Mouse (Mus musculus) adrenal gland (tissue): Measurements from ENCODE around the gene Prox2.
"Not testable (repeated sequence)": the region's sequence is repeated elsewhere in the genome, so short reads cannot be mapped to it uniquely, and the experiment has no call there.

Experiments
- intact Hi-C: fragments of 180-260 bp; cut with DNase I; formaldehyde crosslinking; loops from one replicate; pipeline ENCODE4 v1.15.1; 2025
- long read RNA-seq, 2 experiments: library from polyadenylated mRNA; unstranded; transcript quantifications; one replicate each; pipeline ENCODE4 v2.0.0; 2020; ENCODE audit warnings: borderline replicate concordance in 1 of 2; ENCODE audit not compliant: insufficient replicate concordance in 1 of 2

The Prox2 gene
- long read RNA-seq, experiment 1, partial matches to known transcripts, result 2 of 3 reads
- long read RNA-seq, experiment 1, other reads (novel, unspliced or antisense), result 1 of 3 reads
- long read RNA-seq, experiment 2, result 0 reads

GRCm38 (mm10) chr12:85110698-85111592 is at the start of gene Prox2, which contains the start of gene Dlst:
Gene Prox2, minus strand, starts transcription at chr12:85110759.
Gene Dlst, plus strand, starts transcription at chr12:85110833.
- intact Hi-C loops, result no loop called here

GRCm38 (mm10) chr12:85159592-85159991 is 49.0 kb upstream of the Prox2 start:
- intact Hi-C loops, result no loop called here

GRCm38 (mm10) chr12:85158801-85159200 is 48.2 kb upstream of the Prox2 start:
- intact Hi-C loops, result no loop called here

- intact Hi-C loops, result no loop called here
Observed at GRCm38 (mm10) chr12:85157797-85158460, 47.4 kb upstream of the Prox2 start.

DNA sequence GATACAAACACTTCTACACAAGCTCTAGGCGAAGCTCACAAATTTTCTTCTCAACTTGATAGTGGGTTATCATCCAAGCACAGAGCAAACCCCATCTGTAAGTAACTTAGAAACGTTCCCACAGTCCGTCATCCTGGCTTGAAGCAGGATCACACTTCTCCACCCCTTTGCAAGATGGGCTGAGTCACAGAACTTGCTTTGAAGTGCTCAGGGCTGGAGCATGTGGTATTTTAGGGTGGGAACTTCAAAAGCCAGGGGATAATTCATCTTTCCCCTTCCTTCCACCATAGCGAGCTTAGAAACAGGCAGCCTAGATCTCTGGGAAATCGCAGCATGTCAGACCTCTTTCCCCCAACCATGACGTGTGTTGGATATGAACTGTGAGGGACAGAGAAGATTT is 45.8 kb upstream of the Prox2 start:
- intact Hi-C loops, result no loop called here

DNA sequence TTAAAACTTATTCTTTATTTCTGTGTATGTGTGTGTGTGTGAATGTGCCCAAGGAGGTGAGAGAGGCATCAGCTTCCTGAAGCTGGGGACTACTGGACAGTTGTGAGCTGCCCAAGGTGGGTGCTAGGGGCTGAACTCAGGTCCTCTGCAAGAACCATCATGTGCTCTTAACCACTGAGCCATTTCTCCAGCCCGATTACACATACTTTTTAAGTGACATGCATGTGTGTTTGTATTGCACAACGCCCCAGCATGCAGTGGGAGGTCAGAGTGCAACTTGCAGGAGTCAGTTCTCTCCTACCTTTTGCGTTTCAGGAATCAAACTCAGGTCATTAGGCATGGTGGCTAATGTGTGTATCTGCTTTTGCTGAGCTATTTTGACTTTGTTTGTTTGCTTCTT is 42.5 kb upstream of the Prox2 start:
- intact Hi-C loops, result no loop called here

DNA sequence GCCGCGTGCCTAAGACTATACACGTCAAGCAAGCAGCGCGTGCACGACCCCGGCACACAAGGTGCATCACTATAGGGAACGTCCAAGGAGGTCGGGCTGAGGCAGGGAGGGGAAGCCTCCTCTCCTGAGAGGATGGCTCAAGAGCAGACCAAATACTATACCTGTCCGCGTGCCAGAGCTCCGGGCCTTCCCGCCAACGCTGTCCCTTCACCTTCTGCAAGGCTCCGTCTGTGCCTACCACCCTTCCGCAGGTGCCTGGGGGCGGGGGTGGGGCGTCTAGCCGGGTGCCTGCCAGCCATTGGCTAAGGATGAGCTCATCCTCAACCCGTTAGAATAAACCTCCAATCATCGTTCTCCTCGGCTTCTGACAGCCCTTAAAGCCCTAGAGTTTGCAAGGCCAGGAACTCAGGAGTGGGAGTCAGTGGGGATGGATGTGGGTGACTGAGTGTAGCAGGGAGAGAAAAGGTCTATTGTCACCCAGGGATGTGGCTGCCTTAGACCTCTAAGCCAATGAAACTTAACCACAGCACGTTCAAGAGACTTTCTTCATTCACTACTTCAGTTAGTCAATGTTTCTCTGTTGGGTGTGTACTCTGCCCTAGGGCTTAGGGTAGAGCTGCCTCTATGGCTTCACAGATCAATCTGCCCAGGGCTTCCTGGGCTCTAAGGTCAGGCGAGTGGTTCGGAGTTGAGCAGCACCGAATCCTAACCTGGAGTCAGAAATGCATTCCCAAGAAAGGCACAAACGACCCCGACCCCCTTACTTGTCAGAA is 40.6 kb upstream of the Prox2 start, which contains the start of gene Rps6kl1:
Gene Rps6kl1 (minus strand): TSS at position 263 of the 773 bp plus-strand sequence.
- intact Hi-C loops, result no loop called here

DNA sequence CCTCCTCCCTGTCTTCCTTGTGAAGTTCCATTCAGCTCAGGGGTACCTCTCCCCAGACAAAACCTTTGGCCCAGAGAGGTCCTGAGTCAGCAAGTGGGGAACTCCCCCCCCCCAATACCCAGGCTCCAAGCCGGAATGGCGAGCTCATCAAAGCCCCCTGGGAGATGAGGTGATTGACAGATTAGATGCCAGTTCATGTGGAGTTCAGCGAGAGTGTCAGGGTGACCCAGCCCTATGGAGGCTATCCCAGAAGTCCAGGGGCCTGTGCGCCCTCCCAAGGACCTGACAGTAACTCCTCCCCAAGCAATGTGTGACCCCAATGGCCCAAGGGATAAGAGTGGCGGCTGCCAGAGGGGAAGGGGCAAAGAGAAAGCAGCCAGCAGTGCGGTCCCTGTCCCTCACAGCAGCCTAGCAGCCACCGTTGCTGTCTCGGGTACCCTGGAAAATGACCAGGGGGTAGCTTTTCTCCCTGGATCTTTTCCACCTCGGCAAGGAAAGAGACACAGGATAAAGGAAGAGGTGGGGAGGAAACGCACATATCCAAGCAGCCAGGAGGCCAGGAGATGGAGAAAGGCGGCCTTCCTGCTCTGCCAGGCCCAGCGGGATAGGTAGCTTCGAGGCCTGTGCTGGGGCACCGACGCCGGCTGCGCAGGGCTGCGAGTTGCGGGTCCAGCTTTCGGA is 39.9 kb upstream of the Prox2 start:
- intact Hi-C loops, result no loop called here

DNA sequence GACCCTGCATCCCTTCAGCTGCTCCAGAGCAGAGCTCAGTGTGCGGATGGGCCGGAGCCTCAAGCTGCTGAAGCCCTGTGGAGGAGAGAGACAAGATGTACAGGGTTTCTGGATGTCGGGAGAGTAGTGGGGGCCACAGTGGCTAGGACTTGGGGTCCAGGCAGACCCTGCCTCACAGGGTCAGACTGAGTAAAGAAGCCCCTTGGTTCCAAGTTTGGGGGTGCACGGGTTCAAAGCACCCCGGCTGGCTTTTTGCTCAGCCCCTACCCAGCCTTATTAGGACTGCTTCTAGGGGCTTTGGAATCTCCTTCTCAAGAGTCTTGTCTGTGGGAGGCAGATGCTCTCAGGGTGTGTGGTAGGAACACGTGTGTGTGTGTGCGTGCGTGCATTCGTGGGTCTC is 36.3 kb upstream of the Prox2 start:
- intact Hi-C loops, result no loop called here

DNA sequence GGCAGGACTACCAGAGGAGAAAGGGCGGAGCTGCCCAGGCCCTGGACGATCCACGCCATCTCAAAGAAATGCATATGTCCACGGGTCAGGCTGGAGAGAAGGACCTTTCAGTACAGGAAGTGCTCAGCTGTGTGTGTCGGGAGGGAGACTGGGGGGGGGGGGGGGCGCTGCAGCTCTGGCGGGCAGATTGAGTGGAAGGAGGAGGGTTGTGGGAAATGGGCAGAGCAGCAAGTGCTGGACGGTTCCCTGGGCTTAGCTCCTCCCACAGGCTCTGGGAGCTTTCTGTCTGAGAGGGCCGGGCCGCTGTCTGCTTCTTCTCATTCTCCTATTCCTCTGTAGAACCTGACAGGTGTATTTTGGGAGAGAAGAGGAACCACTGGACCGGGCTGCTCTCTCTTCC is 35.8 kb upstream of the Prox2 start:
- intact Hi-C loops, result no loop called here

DNA sequence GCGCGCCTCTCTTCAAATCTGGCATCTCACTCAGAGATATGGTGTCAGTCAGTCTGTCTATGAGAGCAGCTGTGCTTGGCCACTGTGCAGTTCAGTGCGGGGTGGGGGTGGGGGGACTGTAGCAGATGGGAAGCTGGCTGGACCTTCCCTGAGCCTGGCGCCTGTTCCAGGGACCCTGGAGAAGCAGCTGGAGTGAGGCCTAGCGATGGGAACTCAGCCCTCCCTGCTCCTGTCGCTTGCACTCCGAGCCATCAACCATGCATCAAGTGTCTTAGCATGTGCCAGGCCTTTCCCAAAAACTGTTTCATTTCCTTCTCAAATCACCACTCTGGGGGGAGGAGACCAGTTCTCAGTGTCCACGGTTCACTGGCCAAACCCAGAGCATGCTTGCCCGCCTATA is 35.1 kb upstream of the Prox2 start:
- intact Hi-C loops, result no loop called here

DNA sequence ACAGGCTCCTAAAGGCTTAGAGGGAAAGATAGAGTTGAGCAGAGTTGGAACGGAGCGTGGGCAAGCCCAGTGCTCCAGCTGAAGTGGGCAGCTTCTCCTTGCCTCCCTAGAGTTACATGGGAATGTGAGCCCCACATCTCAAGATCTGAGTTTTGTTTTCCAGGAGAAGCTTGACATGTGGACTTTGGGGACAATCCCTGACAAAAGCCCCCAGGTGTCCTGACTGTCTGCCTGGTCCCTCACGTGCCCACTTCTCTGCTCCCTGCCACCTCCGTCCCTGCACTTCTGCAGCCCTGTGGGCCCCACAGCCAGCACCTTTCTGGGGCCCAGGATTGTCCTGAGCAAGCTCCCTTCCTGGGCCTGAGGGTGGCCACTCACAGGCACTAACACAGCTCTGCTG is 34.3 kb upstream of the Prox2 start:
- intact Hi-C loops, result no loop called here

DNA sequence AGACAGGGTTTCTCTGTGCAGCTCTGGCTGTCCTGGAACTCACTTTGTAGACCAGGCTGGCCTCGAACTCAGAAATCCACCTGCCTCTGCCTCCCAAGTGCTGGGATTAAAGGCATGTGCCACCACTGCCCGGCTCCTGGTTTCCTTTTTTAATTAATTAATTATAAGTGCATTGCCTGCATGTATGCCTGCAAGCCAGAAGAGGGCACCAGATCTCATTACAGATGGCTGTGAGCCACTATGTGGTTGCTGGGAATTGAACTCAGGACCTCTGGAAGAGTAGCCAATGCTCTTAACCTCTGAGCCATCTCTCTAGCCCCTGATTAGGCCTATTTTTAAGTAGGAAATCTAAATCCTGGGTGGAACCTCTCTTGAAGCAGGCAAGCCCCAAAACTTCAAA is 33.7 kb upstream of the Prox2 start:
- intact Hi-C loops, result not testable (repeated sequence)

GRCm38 (mm10) chr12:85142803-85143202 is 32.2 kb upstream of the Prox2 start:
- intact Hi-C loops, result loop anchor here (1.0 kb wide), 1 partner anchor 164 kb away; no protein-coding TSS in a partner anchor

DNA sequence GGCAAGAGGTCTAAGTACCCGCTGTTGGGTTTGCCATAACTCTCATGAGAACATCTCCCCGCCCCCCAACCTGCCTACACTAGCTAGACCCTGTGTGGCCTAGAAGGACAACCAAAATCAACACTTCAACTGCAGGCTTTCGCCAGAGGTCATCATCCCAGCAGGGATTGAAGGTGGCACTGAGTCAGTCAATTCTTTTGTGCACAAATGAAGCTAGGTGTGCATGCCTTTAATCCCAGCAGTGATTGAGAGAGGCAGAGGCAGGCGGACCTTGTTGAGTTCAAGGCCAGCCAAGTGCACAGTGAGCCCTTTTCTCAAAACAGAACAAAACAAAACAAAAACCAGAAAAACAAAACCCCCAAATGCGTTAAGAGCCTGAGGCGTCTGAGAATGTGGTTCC is 30.5 kb upstream of the Prox2 start:
- intact Hi-C loops, result no loop called here

GRCm38 (mm10) chr12:85140036-85140701 is 29.6 kb upstream of the Prox2 start:
- intact Hi-C loops, result no loop called here

DNA sequence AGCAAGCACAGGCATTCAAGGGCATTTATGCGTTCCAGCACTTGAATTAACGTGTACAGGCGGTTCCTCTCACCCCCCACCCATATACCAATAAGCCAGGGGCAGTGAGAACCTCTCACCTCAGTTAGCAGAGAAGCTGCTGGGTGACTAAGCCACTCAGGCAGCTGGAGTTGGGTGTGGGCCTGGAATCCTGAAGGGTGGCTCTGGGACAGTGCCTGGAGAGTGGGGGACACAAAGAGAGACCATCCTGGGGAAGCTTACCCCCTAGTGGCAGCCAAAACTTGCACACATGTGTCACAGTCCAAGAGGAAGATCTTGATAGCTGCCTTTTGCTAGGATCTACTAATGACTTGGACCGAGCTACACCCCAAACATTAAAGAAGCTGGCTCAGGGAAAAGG is 26.1 kb upstream of the Prox2 start:
- intact Hi-C loops, result no loop called here

DNA sequence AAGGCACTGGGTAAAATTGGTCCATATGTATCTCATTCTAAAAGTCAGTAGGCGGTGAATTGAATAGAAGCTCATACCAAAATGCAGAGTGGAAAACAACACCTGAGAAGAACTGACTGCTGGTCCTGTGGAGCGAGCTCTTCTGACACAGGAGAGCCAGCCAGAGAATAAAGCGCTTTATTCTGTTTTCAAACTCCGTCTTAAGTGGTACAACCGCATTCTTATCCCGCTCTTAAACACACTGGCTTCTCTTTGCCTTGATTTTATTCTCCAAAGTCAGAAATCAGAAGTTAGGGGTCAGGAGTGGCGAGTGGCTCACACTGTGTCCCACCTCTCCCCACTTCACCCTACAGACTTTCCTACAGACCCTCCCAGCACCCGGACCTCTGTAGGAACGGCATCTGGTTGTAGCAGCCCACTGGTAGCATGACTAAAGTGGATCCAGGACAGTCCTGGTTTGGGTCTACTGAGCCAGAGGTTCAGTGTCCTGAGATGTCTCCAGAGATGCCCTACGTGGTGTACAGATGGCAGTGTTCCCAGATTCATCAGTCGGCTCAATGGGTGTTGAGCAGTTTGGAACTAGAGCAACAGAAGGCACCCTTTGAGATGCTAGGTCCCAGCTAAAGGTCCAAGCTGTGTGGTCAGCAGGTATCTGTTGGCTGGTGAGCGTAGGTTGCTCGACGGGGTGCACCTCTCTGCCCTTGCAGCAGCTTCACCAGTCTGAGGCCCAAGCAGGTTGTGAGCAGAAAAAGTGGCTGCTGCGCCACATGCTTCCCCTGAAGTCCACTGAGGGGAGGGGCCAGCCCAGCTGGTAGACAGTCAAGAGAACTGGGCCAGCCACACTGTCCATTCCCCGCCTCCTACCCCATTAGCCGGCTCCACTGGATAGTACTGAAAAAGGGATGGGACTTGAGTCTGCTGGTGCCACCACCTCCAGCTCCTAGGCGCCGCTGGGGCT is 25.2 kb upstream of the Prox2 start:
- intact Hi-C loops, result no loop called here
